Mouse (Mus musculus) bone marrow, adult 2 months (tissue): ENCODE results near the gene Tmem151b. TPM values are rescaled to one million over a fixed set of nuclear protein-coding genes. Genes with fewer than 3 reads are reported as not detected.

Source experiments
- H3K27ac ChIP-seq: fragments of 200-500 bp; 2 replicates; pipeline ENCODE4 v1.5.1; 2012; ENCODE audit warnings: low read depth, mild to moderate bottlenecking, control low read depth, inconsistent platforms, low read length; ENCODE audit not compliant: control insufficient read depth, poor library complexity, insufficient read depth
- H3K4me1 ChIP-seq: fragments of 200-500 bp; 2 replicates; pipeline ENCODE4 v1.6.1; 2011; ENCODE audit warnings: low read length; ENCODE audit not compliant: control insufficient read depth, insufficient read depth
- H3K4me3 ChIP-seq: fragments of 200-500 bp; replicated peaks from 2 replicates; pipeline ENCODE3; 2011; ENCODE audit warnings: mild to moderate bottlenecking, low read depth, low read length, control low read depth; ENCODE audit not compliant: control insufficient read depth
- CTCF ChIP-seq: fragments of 200-500 bp; IDR thresholded peaks from 2 replicates; pipeline ENCODE4 v1.5.1; 2011; ENCODE audit warnings: low read length, control low read depth; ENCODE audit not compliant: control insufficient read depth, insufficient read depth
- POLR2A ChIP-seq: fragments of 200-500 bp; IDR thresholded peaks from 2 replicates; pipeline ENCODE4 v1.6.1; 2011; ENCODE audit warnings: low read depth, mild to moderate bottlenecking, control low read depth, low read length, borderline replicate concordance; ENCODE audit not compliant: control insufficient read depth
- WGBS: fragments of 180-500 bp; shearing (Covaris S2); methylation state at CpG from one replicate; pipeline ENCODE4 v1.1.7; 2018; 5-methylcytosine and 5-hydroxymethylcytosine counted together
- polyA plus RNA-seq: library from polyadenylated mRNA; stranded (reverse); fragments of >200 nt; gene quantifications from 2 replicates; pipeline ENCODE4 v1.2.4, GENCODE M21; 2011; ENCODE audit warnings: low replicate concordance; ENCODE audit not compliant: missing spikeins, insufficient read depth, insufficient read length

Tmem151b gene
- polyA plus RNA-seq, 1 experiment = 4.3 TPM

DNA sequence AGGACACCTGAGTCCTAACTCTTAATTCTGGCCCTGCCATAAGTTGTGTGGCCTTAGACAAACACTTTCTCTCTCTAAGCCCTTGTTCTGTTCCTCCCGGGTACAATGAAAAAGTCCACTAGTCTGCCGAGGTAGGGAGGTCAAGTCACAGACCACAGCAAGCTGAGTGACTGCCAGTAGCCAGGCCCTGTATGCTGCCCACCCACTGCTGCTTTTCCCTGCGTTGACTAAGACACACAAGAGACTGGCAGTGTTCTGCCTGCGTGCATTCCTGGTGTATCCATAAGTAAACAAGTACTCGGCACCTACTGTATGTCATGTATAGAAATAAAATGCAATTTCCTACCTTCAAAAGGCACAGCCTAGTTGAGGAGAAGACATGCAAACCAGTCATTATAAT lies 776 bp upstream of the Tmem151b start:
- Histone ChIP-seq H3K4me3 (no peak overlapping the region), H3K4me1 (no peaks in the 10 kb centered on the region; the same call in 1 of the 2 replicates), H3K27ac (no peak overlapping the region)
- TF ChIP-seq POLR2A (no peak), CTCF (no peak)
- WGBS = 48% methylated on average over 5 of the region's 5 CpGs

DNA sequence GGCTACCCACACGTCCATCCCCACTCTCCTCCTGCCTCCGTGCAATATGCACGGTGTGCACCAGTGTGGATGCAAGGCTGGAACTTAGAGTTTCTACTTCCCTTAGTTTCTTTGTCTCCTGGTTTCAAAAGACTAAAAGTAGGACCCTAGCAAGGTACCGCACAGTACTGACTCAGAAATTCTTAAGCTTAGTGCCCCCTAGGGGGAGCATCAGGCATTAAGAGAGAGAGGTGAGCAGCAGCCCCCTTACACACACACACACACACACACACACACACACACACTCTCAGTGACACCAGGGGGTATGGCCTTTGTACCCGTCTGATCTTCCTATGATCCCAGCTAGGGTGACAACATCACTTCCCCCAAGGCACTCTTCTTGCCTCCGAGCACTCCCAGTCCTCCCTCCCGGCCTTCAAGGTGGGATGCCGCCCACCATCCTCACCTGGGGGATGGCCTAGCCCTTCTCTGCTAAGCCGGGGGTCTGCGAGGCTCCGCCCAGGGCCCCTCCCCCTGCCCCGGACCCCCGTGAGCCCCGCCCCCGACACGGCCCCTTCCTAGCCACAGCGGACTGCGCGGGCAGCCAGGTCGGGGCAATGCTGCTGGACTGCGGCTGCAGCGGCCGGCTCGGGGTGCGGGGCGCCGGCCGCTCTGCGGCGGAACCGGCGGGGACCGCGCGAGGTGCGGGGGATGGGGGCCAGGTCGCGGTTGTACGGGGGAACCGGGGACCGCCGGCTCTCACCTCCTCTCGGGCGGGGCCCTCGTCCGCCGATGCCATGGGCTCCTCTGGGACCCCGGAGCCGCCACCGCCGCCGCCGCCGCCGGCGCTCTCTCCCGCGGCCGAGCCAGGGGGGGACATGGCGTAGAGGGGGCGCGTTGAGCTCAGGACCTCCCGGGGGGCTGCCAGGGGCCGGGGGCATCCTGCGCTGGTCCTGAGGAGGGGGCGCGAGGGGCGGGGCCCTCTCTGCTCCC lies 650 bp downstream of the Tmem151b start:
- 5% methylated on average over 58 of the region's 68 CpGs for WGBS
- TF ChIP-seq CTCF (no peak), POLR2A (no peak)
- Histone ChIP-seq H3K4me1 (no peaks in the 10 kb centered on the region), H3K27ac (no peak overlapping the region), H3K4me3 (no peak overlapping the region)

DNA sequence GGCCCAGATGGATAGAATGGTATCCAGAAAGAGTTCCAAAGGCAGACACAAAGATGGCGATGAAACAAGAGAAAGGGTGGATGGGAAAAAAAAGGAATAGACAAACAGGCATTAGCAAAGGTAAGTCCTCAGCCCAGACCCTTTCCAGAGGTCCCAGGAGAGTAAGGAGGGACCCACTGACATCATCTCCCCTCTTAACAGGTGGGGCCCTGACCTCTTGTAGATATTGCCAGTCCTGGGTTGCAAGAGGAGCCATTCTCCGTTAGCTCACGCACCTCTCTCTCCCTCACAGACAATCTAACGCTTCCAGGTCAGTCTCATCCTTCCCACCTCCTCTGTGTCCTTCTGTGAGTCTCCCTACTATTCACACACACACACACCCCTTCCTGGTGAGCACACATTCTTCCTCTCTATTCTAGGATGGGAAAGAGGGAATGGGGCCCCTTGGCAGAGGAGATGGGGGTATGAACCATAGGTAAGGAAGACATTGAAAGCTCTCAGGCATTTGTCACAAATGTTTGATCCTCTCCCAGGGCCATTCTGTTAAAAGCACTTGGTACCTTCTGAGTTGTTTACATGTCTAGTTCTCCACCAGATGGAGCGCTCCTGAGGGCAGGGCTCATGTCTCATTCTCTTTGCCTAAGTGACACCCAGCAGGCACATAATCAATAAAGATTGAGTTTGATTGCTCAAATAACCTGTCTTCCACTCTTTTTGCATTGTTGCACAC lies 1.9 kb downstream of the Tmem151b start:
- Histone ChIP-seq H3K4me1 (no peaks in the 10 kb centered on the region), H3K27ac (no peak overlapping the region), H3K4me3 (no peak overlapping the region)
- WGBS = 78% methylated on average over 5 of the region's 5 CpGs
- TF ChIP-seq POLR2A (no peak), CTCF (no peak)

DNA sequence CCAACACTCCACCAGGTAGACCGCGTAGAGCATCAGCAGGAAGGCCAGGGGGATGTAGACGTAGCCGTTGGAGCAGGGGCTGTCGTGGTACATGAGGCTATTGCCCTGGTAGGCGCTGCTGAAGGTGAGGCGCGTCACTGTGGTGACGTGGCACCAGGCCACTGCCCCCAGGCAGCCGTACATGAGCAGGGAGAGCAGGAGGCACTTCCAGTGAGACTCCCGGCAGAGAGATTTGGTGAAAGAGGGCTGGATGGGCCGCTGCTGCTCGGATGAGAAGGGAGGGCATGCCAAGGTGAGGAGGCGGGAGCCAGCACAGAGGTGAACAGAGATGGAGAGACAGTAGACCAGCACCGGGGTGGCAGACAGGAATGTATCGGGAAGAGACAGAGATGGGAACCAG lies 2.5 kb downstream of the Tmem151b start:
- H3K27ac ChIP-seq = no peak overlapping the region
- TF ChIP-seq CTCF (no peak), POLR2A (no peak)
- WGBS = 75% methylated on average over 16 of the region's 16 CpGs
- no peak overlapping the region for H3K4me3 ChIP-seq
- H3K4me1 ChIP-seq = no peaks in the 10 kb centered on the region

DNA sequence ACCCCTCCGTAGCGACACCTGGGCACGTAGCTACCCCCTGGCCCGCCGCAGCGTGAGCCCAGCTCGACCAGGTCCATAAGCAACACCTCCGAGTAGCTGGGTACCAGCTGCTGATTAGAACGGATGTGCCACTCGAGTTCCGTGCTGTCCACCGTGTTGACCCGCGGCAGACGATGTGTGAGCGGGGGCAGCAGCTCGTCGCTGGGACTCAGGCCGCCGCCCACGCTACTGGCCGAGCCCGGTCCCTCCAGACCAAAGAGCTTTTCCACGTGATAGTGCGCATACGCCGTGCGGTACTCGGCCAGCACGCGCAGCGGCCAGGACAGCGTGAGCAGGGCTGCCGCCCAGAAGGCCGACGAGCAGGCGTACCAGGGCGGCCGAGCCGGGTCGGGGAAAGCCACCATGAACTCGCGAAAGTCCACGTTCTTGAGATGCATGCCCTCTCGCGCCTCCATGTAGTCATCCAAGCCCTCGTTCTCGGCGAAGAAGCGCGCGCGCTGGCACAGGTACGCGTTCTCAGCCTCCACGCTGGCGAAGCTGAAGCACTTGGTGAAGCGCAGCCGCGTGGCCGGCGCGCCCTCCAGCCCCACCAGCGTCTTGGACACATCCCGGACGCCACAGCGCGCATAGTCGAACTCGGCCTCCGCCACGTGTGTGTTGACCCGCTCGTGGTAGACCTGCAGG lies 4.1 kb downstream of the Tmem151b start:
- TF ChIP-seq POLR2A (no peak), CTCF (no peak)
- no peaks in the 10 kb centered on the region for H3K4me1 ChIP-seq
- H3K4me3 ChIP-seq = no peak overlapping the region
- H3K27ac ChIP-seq = no peak overlapping the region
- WGBS = 5% methylated on average over 74 of the region's 74 CpGs

DNA sequence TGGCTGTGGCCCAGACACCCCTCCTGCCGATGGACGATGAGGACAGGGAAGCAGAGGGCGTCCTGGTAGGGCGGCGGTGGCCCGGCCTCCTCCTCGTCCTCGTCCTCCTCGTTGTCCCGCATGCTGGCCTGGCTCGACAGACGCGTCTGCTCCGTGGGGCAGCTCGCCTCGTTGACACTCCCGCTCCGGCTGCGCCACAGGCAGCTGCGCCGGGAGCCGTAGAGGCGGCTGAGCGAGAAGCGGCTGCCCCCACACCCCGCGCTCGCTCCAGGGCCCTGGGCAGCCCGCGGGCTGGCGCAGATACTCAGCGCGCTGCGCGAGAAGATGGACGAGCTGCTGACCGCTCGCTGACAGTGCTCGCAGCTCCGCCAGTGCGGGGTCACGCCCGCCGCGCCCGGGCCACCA lies 4.6 kb downstream of the Tmem151b start:
- no peak overlapping the region for H3K4me3 ChIP-seq
- H3K4me1 ChIP-seq = no peaks in the 10 kb centered on the region
- no peak overlapping the region for H3K27ac ChIP-seq
- WGBS = 4% methylated on average over 46 of the region's 46 CpGs
- TF ChIP-seq CTCF (no peak), POLR2A (no peak)

DNA sequence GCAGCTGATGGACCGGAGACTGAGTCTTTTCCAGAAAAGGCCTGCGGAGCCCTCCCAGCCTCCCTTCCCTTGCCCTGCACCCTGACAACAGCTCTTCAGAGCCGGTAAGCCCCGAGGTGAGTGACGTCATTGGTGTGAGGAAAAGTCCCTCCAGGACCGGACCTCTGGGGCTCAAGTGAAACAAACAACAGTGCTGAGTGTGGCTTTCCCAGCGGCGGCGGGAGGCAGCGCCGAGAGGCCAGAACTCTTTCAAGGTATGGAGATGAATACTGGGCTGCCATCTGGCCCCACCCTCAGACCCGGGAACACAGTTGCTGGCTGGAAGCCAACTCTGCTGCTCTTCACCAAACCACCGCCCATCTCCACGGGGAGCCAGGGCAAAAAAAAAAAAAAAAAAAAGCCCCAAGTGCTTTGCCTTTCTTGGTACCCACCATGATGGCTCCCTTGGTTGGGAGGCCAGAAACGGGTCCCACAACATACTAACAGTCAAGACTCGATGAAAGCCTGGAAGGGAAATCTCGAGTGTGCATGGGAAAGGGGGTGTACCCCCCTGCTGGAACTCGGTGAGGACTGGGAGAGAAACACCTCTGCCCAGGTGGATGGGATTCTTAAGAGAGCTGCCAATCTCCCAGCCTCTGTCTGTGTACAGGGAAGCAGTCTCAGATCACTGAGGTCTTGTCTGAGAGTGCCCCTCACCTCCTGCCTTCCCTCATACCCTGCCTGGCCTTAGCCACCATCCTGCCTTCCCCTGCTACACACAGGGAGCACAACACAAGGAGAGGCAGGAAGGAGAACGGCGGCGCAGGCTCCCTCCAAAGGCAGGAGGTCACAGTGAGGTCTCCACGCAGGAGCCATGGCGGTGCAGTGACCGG lies 5.2 kb downstream of the Tmem151b start:
- H3K4me1 ChIP-seq = no peaks in the 10 kb centered on the region
- 8% methylated on average over 24 of the region's 24 CpGs for WGBS
- TF ChIP-seq CTCF (no peak), POLR2A (no peak)

DNA sequence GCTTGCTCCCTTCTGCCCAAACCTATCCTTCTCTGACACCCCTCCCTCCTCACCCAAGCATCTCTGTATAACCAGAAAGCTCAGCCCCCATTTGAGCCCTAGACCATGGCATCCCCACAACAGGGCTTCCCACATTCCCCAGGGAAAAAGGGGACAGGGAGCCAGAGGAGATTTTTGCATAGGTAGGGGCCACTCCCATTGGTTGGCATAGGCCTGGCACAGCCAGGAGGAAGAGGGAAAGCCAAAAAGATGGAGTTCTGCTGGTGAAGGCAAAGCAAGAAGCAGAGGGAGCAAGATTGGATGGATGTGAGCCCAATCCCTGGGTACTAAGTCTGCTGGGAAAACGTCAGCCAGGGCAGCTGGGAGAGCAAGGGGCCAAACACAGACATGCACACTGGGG lies 6.4 kb downstream of the Tmem151b start:
- WGBS = 25% methylated on average over 1 of the region's 1 CpGs
- no peak for TF ChIP-seq CTCF
- TF ChIP-seq POLR2A = no peak
- no peaks in the 10 kb centered on the region for H3K4me1 ChIP-seq

More for the DNA sequence above, 5.2 kb downstream of the Tmem151b start:
- Histone ChIP-seq H3K4me3 (no peak overlapping the region), H3K27ac (no peak overlapping the region)

More for the DNA sequence above, 6.4 kb downstream of the Tmem151b start:
- H3K4me3 ChIP-seq = no peak overlapping the region
- no peak overlapping the region for H3K27ac ChIP-seq
